Comparison of ENCODE assay signal across 9 mouse cellular contexts in genomic region chr14:54152485-54153235, GRCm38 (mm10).
A peak's percentile ranks its signal among the peaks of the same experiment; 100 is the strongest.
DNase-seq lines count a peak whose midpoint lies in the region; ATAC-seq lines count a peak whose summit lies in the region.
"Had no signal": no experiment of that assay in that cellular context is flagged by ENCODE, and none has a peak within 500 bp of the region (broad histone marks: within the 10 kb centered on the region; RNA-seq: fewer than 3 reads in every experiment).

No protein-coding gene starts in this region.

- WGBS in forebrain, embryonic 10.5 days = 53% methylated on average over 6 of the region's 6 CpGs
- 51% methylated on average over 6 of the region's 6 CpGs for WGBS in forebrain, embryonic 12.5 days
- WGBS in hindbrain, embryonic 13.5 days = 47% methylated on average over 6 of the region's 6 CpGs
- WGBS in stomach, embryonic 14.5 days = 40% methylated on average over 6 of the region's 6 CpGs

- ATAC-seq in forebrain, embryonic 12.5 days (ENCODE audit: low FRiP score) = no peak
- peak; percentile 63 for ATAC-seq in erythroblast, adult 5-6 weeks (replicated peaks; ENCODE audit: low FRiP score, poor library complexity, severe bottlenecking)
- ATAC-seq in hindbrain, embryonic 13.5 days (ENCODE audit: low FRiP score) = peak; percentile 59; the same call in 1 of the 2 replicates
- ATAC-seq in megakaryocyte, adult 5-6 weeks (ENCODE audit: poor library complexity, severe bottlenecking) = peak; percentile 52; the same call in 1 of the 2 replicates
- ATAC-seq in stomach, embryonic 14.5 days (ENCODE audit: insufficient number of reproducible peaks, insufficient read depth, low FRiP score, low read depth) = peak; percentile 61; the same call in 1 of the 2 replicates

- no peak overlapping the region for H3K9ac ChIP-seq in forebrain, embryonic 12.5 days
- H3K9ac ChIP-seq in hindbrain, embryonic 13.5 days = no peak overlapping the region
- H3K9ac ChIP-seq in stomach, embryonic 14.5 days (replicated peaks; ENCODE audit: low read depth, low read length) = no peak overlapping the region
- H3K9ac ChIP-seq: limb, embryonic 15.5 days had no signal

- no peak overlapping the region for H3K27ac ChIP-seq in forebrain, embryonic 10.5 days
- no peak overlapping the region for H3K27ac ChIP-seq in forebrain, embryonic 12.5 days
- H3K27ac ChIP-seq in hindbrain, embryonic 13.5 days = no peak overlapping the region
- no peak overlapping the region for H3K27ac ChIP-seq in stomach, embryonic 14.5 days (ENCODE audit: low read length)
- H3K27ac ChIP-seq: limb, embryonic 15.5 days had no signal

- peak; percentile 56 for DNase-seq in forebrain, embryonic 10.5 days (ENCODE audit: extremely low spot score, low spot score)
- peak; percentile 62 to 68 for DNase-seq in adrenal gland, postnatal 4 days (ENCODE audit: low spot score in 2 of 2)
- DNase-seq in left cerebral cortex, adult 18-20 months (ENCODE audit: low spot score in 2 of 2) = peak; percentile 64 to 67

- H3K36me3 ChIP-seq in forebrain, embryonic 10.5 days (replicated peaks) = no peaks in the 10 kb centered on the region
- H3K36me3 ChIP-seq in forebrain, embryonic 12.5 days (replicated peaks) = no peaks in the 10 kb centered on the region
- no peaks in the 10 kb centered on the region for H3K36me3 ChIP-seq in hindbrain, embryonic 13.5 days
- H3K36me3 ChIP-seq in stomach, embryonic 14.5 days (ENCODE audit: control insufficient read depth, insufficient read depth, low read length) = no peaks in the 10 kb centered on the region
- H3K36me3 ChIP-seq: limb, embryonic 15.5 days had no signal

- H3K4me2 ChIP-seq in forebrain, embryonic 12.5 days = no peak overlapping the region
- H3K4me2 ChIP-seq in hindbrain, embryonic 13.5 days = no peak overlapping the region
- no peak overlapping the region for H3K4me2 ChIP-seq in stomach, embryonic 14.5 days (replicated peaks; ENCODE audit: low read depth, low read length)
- H3K4me2 ChIP-seq: limb, embryonic 15.5 days had no signal

- H3K27me3 ChIP-seq in forebrain, embryonic 10.5 days (ENCODE audit: poor library complexity, severe bottlenecking) = no peaks in the 10 kb centered on the region
- 0 out of 2 replicates have a peak, but pooled peaks cover 4% of the 10 kb centered on the region for H3K27me3 ChIP-seq in forebrain, embryonic 12.5 days
- no peaks in the 10 kb centered on the region for H3K27me3 ChIP-seq in hindbrain, embryonic 13.5 days
- no peaks in the 10 kb centered on the region for H3K27me3 ChIP-seq in stomach, embryonic 14.5 days (ENCODE audit: control insufficient read depth, insufficient read depth, low read length)
- H3K27me3 ChIP-seq: limb, embryonic 15.5 days had no signal

- H3K4me3 ChIP-seq in forebrain, embryonic 10.5 days = no peak overlapping the region
- H3K4me3 ChIP-seq in forebrain, embryonic 12.5 days (replicated peaks) = no peak overlapping the region
- H3K4me3 ChIP-seq in hindbrain, embryonic 13.5 days = no peak overlapping the region
- no peak overlapping the region for H3K4me3 ChIP-seq in stomach, embryonic 14.5 days (ENCODE audit: low read depth, low read length)
- H3K4me3 ChIP-seq: limb, embryonic 15.5 days had no signal

- no peaks in the 10 kb centered on the region for H3K9me3 ChIP-seq in forebrain, embryonic 10.5 days
- H3K9me3 ChIP-seq in forebrain, embryonic 12.5 days = no peaks in the 10 kb centered on the region
- H3K9me3 ChIP-seq in hindbrain, embryonic 13.5 days = no peaks in the 10 kb centered on the region
- no peaks in the 10 kb centered on the region for H3K9me3 ChIP-seq in stomach, embryonic 14.5 days (ENCODE audit: control insufficient read depth, low read depth, low read length)
- H3K9me3 ChIP-seq: limb, embryonic 15.5 days had no signal

- H3K4me1 ChIP-seq in forebrain, embryonic 10.5 days = no peaks in the 10 kb centered on the region
- H3K4me1 ChIP-seq in forebrain, embryonic 12.5 days = no peaks in the 10 kb centered on the region
- H3K4me1 ChIP-seq in hindbrain, embryonic 13.5 days (replicated peaks) = no peaks in the 10 kb centered on the region
- H3K4me1 ChIP-seq in stomach, embryonic 14.5 days (ENCODE audit: control insufficient read depth, insufficient read depth, low read length) = no peaks in the 10 kb centered on the region
- H3K4me1 ChIP-seq: limb, embryonic 15.5 days had no signal
